Mouse (Mus musculus) kidney, postnatal 36 days (tissue): ENCODE measurements at regions not wholly inside any gene's neighbourhood (a gene's known extent, or its start where the extent isn't known, plus 50 kb on each side); places are given as distances from the start of the nearest gene placed in this dataset.

Experiments
- DNase-seq, 2 experiments: peaks; one replicate each; pipeline ENCODE4 v3.0.0; 2021 to 2022; ENCODE audit warnings: mixed read lengths in 2 of 2

DNA sequence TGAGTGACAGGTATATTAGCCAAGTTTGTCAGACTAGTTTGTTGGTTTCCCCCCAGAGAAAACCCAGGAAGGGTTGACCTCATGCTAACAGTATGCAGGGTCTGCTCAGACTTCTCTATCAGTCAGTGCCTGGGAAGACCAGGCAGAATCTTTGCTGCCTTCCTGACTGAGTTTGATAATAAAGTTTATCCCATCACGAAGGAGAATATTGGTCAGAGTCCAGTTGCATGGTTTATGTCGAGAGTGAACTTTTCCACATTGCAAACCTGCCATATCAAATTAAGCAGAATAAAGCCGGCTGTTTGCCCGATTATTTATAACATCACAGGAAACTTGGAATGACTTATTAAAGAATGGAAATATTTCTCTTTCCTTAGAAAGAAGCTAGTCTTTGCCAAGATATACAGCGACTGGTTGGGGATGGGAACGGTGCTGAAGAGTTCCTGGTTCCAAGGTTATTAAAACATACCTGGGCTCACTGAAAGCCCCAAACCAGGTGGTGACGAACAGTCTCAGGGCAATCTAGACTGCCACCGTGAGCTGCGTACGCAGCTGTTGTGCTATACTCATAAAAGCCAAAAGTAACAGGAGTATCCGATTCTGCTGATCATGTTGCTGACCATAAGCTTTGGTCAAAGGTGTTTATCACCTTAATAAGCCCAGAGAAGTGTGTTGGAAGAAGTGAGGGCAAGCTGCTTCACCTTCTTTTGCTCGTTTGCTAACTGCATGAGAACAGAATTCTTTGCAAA is 1536.7 kb upstream of the Flrt2 start:
- no peak for DNase-seq

DNA sequence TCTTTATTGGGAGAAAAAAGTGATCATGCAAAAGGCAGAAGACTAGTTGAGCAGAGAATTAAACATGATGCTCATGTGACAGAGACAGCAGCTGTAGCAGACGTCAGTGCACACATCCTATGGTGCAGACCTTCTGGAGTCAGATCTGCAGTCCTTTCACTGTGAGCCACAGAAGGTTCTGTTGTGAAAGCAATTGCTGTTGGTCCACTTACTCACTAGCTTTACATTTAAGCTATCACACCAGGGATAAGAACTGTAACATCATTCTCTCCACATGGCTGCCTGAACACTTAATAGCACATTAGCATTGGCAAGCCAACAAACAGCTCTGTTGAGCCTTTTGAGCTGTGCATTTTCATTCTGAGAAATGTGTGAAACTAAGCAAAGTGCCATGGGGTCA is 1509.7 kb upstream of the Flrt2 start:
- no peak for DNase-seq

DNA sequence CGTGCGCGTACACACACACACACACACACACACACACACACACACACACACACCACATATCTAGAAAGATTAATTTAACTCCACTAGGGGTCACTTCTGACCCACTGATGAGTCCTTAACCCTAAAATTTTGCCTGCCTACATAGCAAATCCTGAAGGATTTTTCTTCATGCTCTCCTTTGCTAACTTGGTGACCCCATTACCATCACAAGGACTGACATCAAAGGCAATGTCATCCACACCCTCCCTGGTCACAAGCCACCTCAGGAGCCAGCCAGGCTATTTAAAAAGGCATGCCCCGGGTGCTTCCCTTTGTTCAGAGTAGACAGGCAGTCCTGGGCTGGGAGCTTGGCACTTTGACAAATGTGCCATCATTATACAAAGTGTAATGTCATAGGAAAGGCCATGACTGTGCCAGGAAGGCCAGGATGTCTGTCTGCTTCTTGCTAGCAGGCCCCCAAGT is 1501.4 kb upstream of the Flrt2 start:
- peak; percentile 65 to 67 for DNase-seq

DNA sequence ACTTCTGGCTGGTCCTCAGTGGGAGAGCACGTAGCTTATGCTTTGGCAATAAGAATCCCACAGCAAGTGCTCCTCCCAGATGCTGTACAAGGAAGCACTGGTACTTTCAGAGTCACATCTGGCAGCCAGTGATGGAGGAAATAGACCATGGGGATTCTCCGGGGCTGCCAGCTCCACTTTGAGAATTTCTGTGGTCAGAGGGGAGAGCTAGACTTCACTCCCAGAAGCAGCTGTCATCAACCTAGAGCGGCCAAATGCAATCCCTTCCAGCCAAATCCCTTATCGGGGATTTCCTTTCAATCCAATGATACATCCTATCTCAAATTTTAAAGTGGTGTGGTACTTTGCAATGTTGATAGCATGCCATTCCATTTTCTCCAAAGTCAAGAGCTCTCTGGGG is 1474.1 kb upstream of the Flrt2 start:
- DNase-seq: no peak

DNA sequence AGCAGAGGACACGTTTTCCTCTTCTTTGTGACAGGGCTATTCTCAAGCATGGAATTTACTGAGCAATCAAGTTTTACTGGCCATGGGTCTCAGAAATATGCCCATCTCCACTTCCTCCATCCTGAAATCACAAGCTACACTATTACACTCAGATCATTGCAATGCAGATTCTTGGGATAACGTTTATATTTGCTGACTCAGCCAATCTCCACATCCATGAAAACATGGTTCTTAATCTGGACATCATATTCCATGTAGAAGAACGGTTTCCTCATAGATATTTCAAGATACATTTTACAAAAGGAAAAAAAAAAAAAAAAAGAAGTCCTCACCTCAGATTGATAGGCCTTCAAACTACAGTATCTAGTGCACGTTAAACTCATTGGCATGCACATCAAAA is 1462.1 kb upstream of the Flrt2 start:
- DNase-seq: no peak

DNA sequence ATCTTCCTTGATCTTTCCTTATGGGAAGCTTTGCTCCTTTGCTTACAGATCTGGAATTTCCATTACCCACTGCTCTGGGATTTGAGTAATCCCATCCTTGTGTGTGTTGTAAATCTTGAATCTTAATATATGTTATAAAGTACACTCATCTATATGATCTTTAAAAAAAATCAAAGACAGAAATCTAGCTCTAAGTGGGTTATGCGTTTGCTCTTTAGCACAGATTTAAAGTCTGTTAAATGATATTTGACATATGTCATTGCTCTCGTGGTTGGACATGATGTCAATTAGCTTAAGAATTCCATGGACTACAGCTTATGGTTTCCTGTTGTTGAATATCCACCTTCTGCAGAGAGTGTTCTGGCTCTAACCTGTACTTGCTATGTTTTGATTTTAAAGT is 1446.7 kb upstream of the Flrt2 start:
- no peak for DNase-seq

DNA sequence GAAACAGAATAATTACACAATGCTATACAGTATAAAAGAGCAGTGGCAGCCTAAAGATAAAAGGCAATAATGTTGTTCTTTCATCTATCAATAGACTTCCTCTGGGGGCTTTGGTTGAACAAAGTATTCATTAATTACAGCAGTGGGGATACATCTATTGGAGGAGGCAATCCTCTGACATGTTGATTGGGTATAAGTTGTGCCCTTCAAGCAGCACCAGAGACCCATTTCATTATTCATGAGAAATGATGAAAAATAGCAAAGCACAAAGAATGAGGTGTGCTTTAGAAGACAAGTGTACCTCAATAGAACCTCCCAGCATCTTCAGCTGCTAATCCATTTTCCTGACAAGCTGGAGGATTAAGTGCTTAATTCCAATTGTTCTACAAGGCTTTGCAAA is 1444.7 kb upstream of the Flrt2 start:
- no peak for DNase-seq

DNA sequence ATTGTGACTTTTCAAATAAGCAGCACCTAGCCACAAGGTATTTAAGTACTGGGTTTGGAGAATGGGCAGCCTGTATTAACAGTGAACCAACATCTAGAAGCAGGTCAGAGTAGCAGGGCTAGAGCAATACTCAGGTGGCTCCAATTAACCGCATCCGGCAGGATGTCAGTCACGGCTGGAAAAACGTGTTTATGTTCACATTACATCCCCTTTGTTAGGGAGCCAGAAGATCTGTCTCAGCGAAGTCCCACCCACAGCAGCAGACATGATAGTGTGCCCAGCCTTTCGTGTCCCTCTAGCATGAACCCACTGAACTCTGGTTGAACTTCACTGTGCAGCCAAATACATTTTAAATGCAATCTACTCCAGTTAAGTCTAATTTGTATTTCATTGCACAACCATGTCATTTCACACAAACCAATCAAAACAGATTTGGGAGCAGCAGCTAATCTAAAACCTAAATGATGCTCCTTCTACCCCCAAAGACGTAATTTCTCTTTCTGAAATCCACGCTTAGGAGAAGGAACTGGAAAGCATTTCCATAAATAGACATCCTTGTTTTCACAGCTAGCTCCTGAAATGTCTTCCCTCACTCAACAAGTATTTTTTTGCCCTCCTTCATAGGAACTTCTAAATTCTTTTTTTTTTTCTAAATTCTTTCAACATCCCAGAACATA is 1438.9 kb upstream of the Flrt2 start:
- no peak for DNase-seq

DNA sequence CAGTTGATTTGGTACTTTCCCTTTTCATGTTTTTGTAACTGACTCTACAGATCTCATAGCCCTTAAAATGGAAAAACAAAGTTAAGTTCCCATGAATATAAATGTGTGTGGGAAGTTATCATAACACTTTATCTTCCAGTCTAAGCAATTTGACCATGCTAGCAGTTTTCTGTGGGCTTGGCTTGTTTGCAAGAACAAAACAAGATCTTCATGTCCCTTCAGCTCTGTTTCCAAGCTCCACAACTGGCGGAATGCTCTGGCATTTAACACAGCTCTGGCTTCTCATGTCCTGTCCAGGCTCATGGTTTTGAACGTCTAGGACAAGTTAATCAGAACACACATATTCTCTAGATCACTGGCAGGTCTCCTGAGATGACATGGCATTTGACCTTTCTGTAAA is 1411.1 kb upstream of the Flrt2 start:
- DNase-seq: peak; percentile 4 to 33

DNA sequence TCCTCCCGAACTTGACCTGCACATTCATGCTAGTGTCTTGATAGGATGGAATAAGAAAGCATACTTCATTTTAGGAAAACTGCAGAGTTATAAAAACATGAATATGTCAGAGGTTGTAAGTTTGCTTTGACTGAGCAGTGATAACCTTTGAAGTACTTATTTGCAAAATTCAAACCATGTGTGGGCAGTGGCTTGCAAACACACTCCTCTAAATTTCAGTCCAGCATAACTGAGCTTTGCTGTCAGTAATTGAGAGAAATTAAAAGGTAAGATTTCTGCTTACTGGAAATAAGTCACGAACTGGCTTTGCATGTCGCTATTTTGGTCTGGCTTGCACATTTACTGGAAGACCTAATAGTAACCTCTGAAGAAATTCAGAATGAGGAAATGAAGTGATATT is 1409.1 kb upstream of the Flrt2 start:
- DNase-seq: peak in 1 of 2 experiments; percentile 8

DNA sequence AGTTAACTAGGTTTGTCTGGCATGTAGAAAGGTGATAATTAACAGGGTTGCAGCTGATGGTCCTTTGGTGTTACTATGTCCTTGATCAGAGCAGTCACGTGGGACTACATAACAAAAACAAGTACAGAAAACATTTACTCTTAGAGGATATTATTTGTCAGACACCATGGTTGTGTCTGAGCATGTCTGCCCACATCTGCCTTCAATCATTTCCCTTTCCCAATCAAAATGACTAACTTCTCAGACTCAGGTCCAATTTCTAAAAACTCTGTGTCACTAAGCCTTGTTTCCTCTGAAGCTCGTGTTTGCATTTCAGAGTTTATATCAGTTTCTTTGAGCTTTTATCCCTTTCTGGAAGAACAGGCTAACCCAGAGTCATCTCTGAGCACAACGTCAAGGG is 1408.5 kb upstream of the Flrt2 start:
- DNase-seq: no peak

DNA sequence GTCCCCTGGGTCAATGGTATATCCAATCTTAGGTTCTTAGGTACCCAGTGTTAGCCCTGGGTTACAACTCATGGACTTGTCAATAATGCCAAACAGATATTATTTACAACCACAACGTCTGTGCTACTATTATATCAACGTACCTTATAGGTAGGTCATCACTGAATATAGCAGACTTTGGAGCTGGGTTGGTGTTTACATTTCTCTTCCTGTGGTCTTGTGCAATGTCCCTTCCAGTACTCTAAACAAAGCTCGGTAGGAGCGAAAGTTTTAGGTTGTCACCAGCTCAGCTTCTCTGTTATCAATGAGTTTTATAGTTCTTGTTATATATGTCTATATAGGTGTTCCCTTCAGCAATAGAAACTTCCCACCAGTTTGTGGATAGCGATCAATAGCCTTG is 1394.2 kb upstream of the Flrt2 start:
- DNase-seq: no peak

DNA sequence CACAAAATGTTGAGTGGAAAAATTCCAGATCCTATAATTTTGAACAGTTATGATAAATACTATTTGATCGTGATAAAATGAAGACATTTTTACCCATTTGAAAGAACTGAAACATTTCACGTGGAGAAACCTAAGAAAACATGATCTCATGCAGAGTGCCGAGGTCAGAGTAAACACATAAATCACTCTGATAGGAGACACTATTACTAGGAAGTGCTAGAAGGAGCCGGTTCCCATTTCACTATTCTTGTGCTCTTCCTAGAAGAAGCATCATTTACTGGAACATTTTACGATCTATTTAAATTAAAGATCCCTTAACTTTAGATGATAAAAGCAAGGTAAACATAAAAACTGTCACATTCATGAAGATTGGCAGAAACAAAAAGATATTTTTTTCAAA is 1359.7 kb upstream of the Flrt2 start:
- DNase-seq: no peak

DNA sequence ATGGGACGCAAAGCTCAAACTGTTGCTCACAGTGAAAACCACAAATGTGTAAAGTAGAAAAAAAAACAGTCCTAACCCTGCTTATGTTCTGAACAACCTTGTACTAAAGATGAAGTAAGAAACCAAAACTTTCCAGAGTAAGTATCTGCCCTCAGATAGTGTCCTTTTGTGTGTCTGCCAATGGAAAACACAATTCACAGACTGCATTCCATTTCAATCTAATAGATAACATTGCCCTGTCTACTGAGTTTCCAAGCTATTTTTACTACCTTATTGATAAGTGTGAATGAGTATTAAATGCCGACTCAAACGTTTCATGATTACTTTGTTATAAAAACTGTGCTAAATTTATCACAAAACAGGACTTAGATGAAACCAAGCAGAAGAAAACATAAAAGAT is 1357.4 kb upstream of the Flrt2 start:
- no peak for DNase-seq

DNA sequence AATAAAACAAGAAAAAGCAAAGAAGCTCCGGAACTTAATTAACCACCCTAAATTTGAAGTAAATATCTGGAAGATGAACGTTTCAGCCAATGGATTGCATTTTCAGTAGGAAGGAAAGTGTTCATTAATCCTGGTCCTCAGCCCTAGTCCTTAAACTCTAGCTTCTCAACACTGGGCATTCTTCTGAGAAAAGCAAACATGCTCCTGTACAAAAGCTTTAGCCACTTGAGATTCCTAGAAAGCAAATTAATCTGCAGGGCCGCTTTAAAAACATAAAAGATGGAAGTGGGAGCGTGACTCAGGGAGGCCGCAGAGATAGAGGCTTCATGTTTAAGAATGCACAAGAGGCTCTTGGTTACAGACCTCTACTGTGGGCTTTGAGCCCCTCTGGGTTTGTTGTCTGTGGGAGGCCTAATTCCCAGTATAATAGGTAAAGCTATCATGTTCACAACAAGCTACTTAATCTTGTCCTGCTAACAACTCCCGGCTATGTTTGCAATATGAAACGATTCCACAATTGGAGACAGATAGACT is 1342.3 kb upstream of the Flrt2 start:
- DNase-seq: no peak

DNA sequence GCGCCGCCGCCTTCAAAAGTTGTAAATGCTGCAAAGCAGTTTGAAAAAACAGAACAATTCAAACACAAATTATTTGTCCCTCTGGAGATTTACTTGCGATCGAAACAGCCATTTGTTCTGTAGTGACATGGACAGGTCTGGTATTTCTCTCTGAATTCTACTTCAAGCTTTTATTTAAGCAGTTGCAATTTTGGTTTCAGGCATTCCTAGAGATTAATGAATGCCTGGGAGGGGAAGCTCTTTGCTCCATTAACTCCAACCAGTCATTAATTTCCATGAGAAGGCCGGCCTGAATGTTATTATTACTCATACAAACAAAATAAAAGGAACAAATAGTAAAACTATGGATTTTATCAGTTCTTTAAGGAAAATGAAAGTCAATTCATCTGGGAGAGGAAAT is 1327.8 kb upstream of the Flrt2 start:
- no peak for DNase-seq

DNA sequence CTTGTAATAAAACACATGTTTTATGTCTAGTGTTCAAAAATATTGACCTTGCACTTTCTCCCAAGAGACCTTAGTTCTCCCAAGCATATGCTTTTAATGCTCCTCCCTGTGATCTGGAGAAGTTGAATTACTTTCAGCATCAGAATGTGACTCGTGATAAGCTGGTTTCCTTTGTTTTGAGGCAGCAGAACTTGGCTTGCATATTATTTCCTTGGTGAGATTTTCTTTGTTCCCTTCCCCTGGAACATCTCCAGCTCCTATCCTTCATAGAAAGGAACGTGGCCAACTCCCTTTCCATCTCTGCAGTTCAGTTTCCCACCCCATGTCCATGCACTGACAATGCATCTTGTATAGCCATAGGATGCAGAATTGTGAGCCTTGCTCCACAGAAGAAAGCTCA is 1292.0 kb upstream of the Flrt2 start:
- no peak for DNase-seq

DNA sequence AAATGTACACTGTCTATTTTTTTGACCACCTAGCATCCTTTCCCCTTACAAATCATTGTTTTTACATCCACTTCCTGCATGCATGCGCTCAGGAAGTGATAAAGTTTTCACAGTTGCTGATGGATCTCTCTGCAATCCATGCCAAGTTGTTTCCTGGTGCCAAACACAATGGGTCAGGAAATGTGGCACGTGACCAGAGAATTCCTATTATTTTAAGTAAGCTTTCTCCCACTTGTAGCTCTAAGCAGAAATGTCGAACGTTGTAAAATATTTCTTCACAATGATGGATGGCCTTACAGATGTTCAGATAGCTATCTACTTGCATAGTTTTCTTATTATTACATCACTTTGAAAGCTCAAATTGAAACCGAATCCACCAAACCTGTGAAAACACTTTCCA is 1271.1 kb upstream of the Flrt2 start:
- peak; percentile 48 to 66 for DNase-seq

DNA sequence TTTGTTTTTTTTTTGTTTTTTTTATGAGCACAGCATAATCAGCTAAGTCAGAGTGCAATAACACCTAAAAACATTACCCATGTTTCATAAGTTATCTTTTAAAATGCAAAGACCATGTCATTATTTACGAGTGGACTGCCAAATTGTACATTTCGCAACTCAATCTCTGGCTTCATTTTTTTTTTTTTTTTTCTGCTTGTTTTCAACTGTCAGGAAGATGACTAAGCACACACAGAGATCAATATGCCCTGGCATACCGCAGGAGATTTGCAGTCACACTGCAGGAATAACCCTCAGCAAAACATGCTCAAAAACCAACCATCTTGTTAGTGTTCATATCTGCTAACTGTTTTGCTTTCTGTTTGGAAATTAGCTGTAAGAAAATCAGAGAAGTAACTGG is 1270.3 kb upstream of the Flrt2 start:
- DNase-seq: no peak

DNA sequence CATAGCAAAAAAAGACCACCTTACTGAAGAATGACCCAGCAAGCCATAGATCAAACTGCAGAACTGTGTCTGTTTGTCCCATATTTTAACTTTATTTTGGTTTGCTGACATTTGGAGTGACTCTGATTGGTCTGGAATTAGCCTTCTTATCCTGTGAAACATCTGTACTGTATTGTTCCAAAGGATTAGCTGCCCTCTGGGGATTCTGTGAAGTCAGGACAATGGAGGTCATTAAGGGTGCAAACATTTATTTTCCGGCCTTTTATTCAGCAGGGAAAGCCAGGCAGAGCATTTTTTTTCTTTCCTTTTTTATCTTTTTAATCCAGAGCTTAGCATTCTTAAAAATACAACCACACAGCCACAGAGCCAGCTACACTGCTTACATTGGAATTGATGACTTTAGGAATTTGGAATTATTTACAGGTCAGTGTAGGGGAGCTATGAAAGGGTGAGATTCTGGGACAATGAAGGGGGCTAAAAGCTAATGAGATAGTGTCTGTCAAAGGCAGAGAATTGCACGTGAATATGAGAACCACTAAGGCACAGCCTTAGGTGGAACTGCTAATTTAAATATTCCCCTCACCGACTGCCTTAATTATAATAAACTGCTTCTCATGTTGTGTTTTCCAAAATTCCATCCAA is 1267.6 kb upstream of the Flrt2 start:
- peak in 1 of 2 experiments; percentile 2 for DNase-seq

DNA sequence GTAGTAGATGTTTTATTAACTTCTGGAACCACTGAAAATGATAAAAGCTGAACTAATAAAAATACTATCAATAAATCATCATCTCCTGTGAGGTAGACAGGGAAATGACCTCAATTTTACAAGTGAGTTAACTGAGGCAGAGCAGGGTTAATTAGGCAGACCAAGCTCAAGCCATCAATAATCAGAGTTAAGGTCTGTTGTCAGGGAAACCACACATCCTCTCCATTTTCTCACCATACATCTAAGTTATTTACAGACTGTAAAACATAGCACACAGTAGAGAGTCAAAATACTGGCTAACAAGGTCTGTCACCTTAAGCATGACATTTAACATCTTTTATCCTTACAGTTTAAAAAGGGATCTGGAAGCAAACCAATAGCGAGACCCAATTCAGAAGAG is 1242.5 kb upstream of the Flrt2 start:
- DNase-seq: no peak

DNA sequence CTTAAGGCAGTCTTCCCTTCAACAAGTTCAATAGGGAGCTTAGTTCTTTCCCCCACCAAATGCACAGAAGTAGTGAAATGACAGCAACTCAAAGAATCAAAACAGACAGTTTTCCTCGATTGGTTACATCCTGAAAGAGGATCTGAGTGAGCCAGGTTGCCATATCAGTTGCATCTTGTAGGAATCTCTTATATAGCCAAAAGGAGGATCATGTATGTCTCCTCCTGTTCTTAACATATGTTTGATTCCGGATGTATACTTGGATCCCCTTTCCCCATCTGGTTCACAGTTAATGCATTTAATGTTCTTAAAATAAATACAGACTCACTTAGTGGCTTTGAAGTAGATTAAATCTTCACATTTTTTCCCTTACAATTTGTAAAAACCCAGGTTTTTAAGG is 1224.0 kb upstream of the Flrt2 start:
- no peak for DNase-seq

DNA sequence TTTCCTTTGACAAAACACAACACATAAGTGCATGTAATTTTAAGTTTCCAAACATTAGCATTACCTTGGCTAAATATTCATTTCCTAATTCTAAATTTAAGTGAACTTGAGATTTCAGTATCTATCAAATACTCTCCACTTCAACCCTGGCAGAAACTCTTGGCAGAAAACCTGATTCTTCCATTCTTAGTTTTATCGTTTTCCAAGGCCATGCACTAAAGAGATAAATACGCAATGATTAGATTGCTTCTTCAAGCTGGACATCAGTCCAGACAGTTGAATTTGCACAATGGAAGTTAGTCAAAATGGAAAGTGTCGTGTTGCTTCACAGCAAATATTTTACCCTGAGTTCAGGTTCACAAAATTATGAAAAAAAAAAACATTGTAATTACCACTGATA is 1223.4 kb upstream of the Flrt2 start:
- DNase-seq: no peak

DNA sequence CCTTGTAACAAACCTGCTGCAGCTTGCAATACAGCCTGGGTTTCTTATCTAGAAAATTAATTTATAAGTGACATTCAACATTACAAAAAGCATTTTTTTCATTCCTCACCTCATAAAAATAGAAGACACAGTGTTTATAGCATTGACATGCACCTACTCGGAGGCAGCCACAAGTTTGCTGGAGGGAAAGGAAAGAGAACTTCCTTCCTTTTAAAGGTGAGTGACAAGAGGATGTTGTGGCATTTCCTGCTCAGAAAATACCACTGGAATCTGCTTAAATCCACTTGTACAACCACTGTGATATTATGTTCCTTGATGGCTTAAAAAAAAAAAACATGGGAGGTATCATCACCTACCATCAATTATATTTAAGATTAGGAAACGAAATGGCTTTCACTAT is 1222.2 kb upstream of the Flrt2 start:
- no peak for DNase-seq
